Mouse (Mus musculus) heart, postnatal 0 days (tissue): ENCODE data around the gene Dbnl.

Source experiments
- CTCF ChIP-seq: IDR thresholded peaks from 2 replicates; pipeline ENCODE4 v1.5.1; 2016; ENCODE audit warnings: antibody characterized with exemption, control low read depth, low read depth
- EP300 ChIP-seq: IDR thresholded peaks from 2 replicates; pipeline ENCODE4 v1.6.1; 2016; ENCODE audit warnings: antibody characterized with exemption, low read depth

DNA sequence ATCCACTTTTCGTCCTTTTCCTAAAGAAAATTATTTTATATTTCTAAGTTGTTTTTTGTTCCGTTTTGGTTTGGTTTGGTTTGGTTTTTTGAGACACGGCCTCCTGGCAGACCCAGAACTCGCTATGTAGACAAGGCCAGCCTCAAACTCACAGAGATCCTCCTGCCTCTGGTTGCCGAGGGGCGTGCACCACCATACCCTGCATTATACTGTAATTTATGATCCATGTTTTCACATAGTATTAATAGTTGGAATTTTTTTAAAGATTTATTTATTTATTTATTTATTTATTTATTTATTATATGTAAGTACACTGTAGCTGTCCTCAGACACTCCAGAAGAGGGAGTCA, 25.7 kb upstream of the Dbnl start:
- TF ChIP-seq CTCF (no peak), EP300 (no peak)
